Mouse (Mus musculus) heart, postnatal 25 days (tissue): Measurements from ENCODE around the gene Gpcpd1. TPM values are rescaled to one million over a fixed set of nuclear protein-coding genes. Genes with fewer than 3 reads are reported as not detected.

ENCODE experiments used
- DNase-seq: peaks from one replicate; pipeline ENCODE4 v3.0.0; 2022; ENCODE audit warnings: low spot score
- intact Hi-C: fragments of 180-260 bp; cut with DNase I; formaldehyde crosslinking; loops from one replicate; pipeline ENCODE4 v1.15.1; 2025
- total RNA-seq, 2 experiments: library from RNA; stranded (reverse); gene quantifications; 2 replicates each; pipeline ENCODE4 v1.2.3; 2021

Gpcpd1 gene
- total RNA-seq, 2 experiments from 2014 or later = 183 to 239 TPM

- DNase-seq = no peak
- intact Hi-C loops = no loop called here
Observed at GRCm38 (mm10) chr2:132505828-132506227, 81.7 kb downstream of the Gpcpd1 start.

DNA sequence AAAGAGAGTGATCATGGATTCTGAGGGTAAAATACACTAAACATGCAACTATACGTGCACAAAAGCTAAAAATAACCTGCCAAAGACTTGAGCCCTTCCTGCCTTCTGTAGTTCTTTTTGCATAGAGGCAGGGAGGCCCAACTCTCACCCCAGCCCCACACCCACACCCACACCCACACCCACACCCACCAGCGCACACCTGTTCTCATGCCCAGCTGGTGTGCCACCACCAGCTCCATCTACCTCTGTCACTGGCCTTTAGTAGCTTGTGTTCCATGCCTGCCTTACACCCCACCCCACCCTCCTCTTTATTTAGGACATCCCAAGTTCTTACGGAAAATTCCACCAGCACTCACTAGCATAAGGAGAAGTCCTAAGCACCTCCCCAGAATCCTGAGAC, 89.2 kb downstream of the Gpcpd1 start:
- no peak for DNase-seq
- intact Hi-C loops = no loop called here

GRCm38 (mm10) chr2:132497412-132498135, 90.0 kb downstream of the Gpcpd1 start:
- DNase-seq = no peak
- intact Hi-C loops = no loop called here

DNA sequence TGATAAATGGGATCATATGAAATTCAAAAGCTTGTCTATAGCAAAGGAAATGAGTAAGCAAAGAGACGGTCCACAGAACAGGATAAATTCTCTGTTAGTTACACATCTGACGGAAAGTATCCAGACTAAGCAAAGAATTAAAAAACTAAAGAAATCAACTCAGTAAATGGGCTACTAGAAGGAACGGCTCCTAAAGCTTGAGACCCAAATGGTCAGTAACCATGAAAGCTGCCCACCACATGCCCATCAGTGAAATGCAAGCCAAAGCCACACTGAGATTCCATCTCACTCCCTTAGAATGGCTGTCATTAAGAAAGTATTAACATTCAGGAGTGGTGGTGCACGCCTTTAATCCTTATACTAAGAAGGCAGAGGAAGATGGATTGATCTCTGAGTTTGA, 94.3 kb downstream of the Gpcpd1 start:
- intact Hi-C loops = no loop called here
- no peak for DNase-seq

DNA sequence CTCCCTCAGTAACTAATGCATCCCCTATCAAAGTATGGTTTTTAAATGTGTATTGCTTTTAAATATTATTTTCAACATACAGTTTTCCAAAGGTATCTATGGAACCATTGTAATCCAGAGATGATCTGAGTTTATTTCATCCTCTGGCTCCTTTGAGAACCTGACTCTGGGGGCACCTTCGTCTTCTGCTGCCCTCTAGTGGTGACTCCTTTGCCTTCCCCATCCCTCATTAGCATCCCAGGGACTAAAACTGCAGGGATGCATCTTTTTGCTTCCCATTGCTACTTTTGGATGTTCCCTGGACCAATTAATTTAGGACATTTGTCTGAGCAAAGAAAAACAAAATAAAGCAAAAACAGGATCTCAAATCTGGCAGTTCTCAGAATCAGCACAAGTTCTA, 102.1 kb downstream of the Gpcpd1 start:
- intact Hi-C loops = loop anchor here (1.0 to 10.0 kb wide), 4 partner anchors 98 to 501 kb away; partner anchors contain the start of gene Prokr2
- no peak for DNase-seq

DNA sequence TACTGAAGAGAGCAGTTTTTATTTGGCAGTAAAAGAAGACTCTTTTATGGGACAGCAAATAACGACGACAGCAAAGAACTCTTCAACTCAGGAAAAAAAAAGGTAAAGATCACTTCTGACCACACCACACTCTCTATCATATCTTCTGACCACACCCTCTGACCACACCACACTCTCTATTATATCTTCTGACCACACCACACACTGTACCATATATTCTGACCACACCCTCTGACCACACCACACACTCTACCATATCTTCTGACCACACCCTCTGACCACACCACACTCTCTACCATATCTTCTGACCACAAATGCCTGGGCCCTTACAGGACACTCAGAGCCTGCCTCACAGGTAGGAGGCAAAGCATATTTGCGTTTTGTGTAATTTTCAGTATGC, 106.0 kb downstream of the Gpcpd1 start:
- no peak for DNase-seq
- intact Hi-C loops = loop anchor here (10.0 kb wide), 1 partner anchor 497 kb away; no protein-coding TSS in a partner anchor

Other genes with a start within 250 kb of the Gpcpd1 start
- gene Prokr2, start 202.3 kb downstream of the Gpcpd1 start, total RNA-seq = under 1 TPM; 0.08 to 0.11 TPM
- 10 to 100 TPM; 41.5 to 55.2 TPM for gene Shld1, start 99.2 kb upstream of the Gpcpd1 start, total RNA-seq
- under 1 TPM; 0.22 to 0.39 TPM for gene Chgb, start 193.5 kb upstream of the Gpcpd1 start, total RNA-seq
- gene Trmt6, start 228.3 kb upstream of the Gpcpd1 start, total RNA-seq = 1 to 10 TPM; 5.5 to 6.4 TPM
- 1 to 10 TPM; 1.9 TPM for gene Mcm8, start 228.4 kb upstream of the Gpcpd1 start, total RNA-seq